Mouse (Mus musculus) limb, embryonic 12.5 days (tissue): Measurements from ENCODE around the gene Pde6h. TPM values are rescaled to one million over a fixed set of nuclear protein-coding genes. Genes with fewer than 3 reads are reported as not detected.

Source experiments
- ATAC-seq: fragments of 200-750 bp; cut with Nextera tagmentation; 2 replicates; pipeline ENCODE4 v1.8.0; 2017; ENCODE audit warnings: low read depth, moderate TSS enrichment; ENCODE audit not compliant: insufficient number of reproducible peaks, insufficient read depth, low FRiP score, low TSS enrichment
- H3K27ac ChIP-seq: fragments of 300-500 bp; sonication (generic); 2 replicates; pipeline ENCODE4 v1.5.1; 2016; ENCODE audit warnings: mild to moderate bottlenecking, moderate library complexity
- H3K27me3 ChIP-seq: fragments of 300-500 bp; sonication (generic); 2 replicates; pipeline ENCODE4 v1.6.1; 2016; ENCODE audit warnings: mild to moderate bottlenecking, moderate library complexity
- H3K36me3 ChIP-seq: fragments of 300-500 bp; sonication (generic); 2 replicates; pipeline ENCODE4 v1.6.1; 2016; ENCODE audit warnings: mild to moderate bottlenecking, moderate library complexity
- H3K4me1 ChIP-seq: fragments of 300-500 bp; sonication (generic); replicated peaks from 2 replicates; pipeline ENCODE4 v1.6.1; 2016
- H3K4me2 ChIP-seq: fragments of 300-500 bp; sonication (generic); 2 replicates; pipeline ENCODE4 v1.6.1; 2016; ENCODE audit warnings: mild to moderate bottlenecking, moderate library complexity
- H3K4me3 ChIP-seq: fragments of 300-500 bp; sonication (generic); replicated peaks from 2 replicates; pipeline ENCODE4 v1.5.1; 2016; ENCODE audit warnings: mild to moderate bottlenecking
- H3K9ac ChIP-seq: fragments of 300-500 bp; sonication (generic); replicated peaks from 2 replicates; pipeline ENCODE4 v1.6.1; 2016; ENCODE audit warnings: mild to moderate bottlenecking, moderate library complexity
- H3K9me3 ChIP-seq: fragments of 300-500 bp; sonication (generic); 2 replicates; pipeline ENCODE4 v1.6.1; 2016; ENCODE audit warnings: mild to moderate bottlenecking, moderate library complexity
- whole genome bisulfite sequencing: fragments of 180-500 bp; shearing (Covaris S2); methylation state at CpG from one replicate; pipeline ENCODE4 v1.1.7; 2016; 5-methylcytosine and 5-hydroxymethylcytosine counted together
- polyA plus RNA-seq: library from polyadenylated mRNA; unstranded; fragments of >200 nt; fragmentation: Nextera tagmentation; extraction: Ambion mirVana; gene quantifications from 2 replicates; pipeline ENCODE4 v1.2.1, GENCODE M21; 2016

The Pde6h gene
- polyA plus RNA-seq, 1 experiment from 2014 or later: 0.23 TPM

DNA sequence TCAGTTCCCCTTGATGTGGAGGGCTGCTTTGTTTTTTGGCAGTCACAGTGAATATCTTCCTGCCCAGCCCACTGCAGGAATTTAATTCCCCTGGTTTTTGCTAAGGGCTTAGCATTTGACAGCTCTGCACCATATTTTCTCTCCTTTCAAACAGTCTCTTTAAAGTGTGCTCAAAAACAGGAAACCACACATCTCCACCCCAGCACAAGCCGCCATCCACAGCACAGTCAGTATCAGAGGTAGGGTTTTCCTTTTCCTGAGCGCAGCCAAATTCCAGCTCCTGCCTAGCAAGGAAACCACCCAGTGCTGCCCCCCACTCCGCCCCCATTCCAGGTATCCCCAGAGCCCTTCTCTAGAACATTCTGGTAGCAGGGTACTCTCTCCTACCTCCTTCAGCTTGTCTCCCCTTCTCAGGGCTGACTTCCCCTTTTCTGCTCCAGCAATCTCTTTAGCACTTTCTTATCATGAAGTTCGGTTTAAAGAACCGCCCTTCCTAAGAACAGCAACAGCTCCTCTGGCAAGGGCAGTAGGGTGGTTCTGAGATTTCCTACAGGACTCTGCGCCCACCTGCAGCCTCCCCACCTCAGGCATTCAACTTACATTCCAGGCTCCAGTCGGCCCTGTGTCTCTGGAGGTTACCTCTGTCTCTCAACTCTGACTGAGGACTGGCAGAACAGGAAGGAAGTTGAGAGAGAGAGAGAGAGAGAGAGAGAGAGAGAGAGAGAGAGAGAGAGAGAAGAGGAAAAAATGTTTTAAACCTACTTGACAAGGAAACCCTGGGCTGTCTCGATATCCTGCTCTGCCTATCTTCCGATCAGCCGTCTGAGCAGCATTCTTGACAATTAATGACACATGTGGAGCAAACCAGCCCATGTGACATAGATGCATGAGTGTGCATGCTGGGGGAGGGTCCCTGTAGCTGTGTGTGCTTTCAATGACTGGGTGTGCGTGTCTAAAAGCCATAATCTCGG, 17.7 kb downstream of the Pde6h start, which contains the start of gene Arhgdib:
Gene Arhgdib (minus strand): TSS at position 849 of the 971 bp plus-strand sequence.
- Histone ChIP-seq H3K27ac (peak within 1 kb of the TSS; percentile 83), H3K9me3 (no peaks in the 10 kb centered on the region), H3K4me3 (peak within 1 kb of the TSS; percentile 14), H3K4me1 (peaks cover 44% of the 10 kb centered on the region), H3K36me3 (no peaks in the 10 kb centered on the region), H3K27me3 (no peaks in the 10 kb centered on the region), H3K9ac (no peak within 1 kb of the TSS), H3K4me2 (peak within 1 kb of the TSS; percentile 39)
- 0 out of 2 replicates have a peak, but pooled peaks have one; percentile 34 for ATAC-seq
- WGBS: 27% methylated on average over 12 of the region's 12 CpGs

DNA sequence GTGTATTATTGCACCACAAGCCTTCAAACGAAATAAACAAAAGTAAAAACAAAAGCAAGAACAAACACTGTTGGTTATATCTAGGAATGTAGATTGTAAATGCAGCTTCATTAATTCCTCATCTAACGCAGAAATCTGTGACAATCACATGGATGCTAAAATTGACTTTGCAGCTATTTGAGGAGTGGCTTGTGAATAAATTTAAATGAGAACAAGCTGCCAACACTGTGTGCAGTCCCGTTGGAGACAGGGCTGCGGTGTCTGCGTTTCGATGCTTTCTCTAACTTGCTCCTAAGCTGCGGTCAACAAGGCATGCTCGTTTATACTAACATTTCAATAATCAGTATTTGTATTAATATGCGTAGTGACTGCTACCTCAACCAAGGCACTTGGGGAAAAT, 18.6 kb downstream of the Pde6h start:
- H3K4me3 ChIP-seq: no peak overlapping the region
- H3K9ac ChIP-seq: no peak overlapping the region
- peaks cover 53% of the 10 kb centered on the region for H3K4me1 ChIP-seq
- H3K9me3 ChIP-seq: no peaks in the 10 kb centered on the region
- H3K4me2 ChIP-seq: no peak overlapping the region
- WGBS: 68% methylated on average over 9 of the region's 9 CpGs
- ATAC-seq: no peak
- H3K27ac ChIP-seq: no peak overlapping the region
- H3K27me3 ChIP-seq: no peaks in the 10 kb centered on the region
- no peaks in the 10 kb centered on the region for H3K36me3 ChIP-seq

DNA sequence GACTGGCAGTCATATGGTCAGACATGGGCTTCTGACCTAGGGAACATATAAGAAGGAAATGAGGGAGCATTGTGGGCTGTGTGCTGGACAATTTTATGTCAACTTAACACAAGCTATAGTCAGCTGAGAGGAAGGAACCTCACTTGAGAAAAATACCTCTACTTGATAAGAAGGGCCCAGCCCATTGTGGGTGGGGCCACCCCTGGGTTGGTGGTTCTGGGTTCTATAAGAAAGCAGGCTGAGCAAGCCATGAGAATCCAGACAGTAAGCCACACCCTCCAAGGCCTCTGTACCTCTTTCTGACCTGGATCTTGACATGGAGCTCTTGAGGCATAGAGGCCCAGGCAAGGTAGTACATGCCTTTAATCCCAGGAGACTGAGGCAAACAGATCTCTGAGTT, 19.8 kb downstream of the Pde6h start:
- Histone ChIP-seq H3K27me3 (no peaks in the 10 kb centered on the region), H3K9me3 (no peaks in the 10 kb centered on the region), H3K9ac (no peak overlapping the region), H3K4me1 (peaks cover 60% of the 10 kb centered on the region), H3K4me2 (no peak overlapping the region), H3K27ac (no peak overlapping the region), H3K4me3 (no peak overlapping the region), H3K36me3 (no peaks in the 10 kb centered on the region)
- no peak for ATAC-seq

DNA sequence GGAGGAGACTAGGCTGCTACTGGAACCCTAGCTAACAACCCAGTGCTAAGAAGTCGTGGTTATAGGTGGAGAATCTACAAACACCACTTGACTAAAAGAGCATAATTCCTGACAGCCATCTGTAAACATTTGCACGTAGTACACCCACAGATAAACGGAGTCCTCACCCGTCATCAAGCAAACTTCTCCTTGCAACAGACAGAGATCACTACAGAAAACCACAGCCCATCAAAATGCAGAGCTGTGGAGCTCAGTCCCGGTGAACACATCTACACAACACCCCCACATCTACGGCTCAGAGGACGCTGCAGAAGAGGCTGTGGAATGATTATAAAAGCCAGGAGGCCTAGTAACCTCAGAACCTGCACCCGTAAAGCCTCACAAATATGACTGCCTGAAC, 20.9 kb downstream of the Pde6h start:
- no peak for ATAC-seq
- 79% methylated on average over 8 of the region's 8 CpGs for WGBS

DNA sequence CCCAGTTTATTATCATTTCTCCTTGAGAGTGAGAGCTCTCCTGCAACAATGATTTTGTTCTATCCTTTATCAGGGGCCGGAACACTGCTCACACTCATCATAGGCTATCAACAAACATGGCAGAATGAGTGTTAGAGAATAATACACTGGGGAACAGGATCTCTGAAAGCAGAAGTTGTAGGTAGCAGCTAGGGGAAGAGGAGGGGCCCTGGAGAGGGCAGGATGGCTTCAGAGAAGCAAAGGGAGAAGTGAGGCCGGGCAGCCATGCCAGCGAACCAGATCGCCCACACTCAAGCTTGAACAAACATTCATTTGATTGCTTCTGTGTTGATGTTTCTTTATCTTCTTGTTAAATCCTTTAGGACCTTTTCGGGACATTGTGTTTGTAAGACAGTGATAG, 22.6 kb downstream of the Pde6h start:
- H3K4me2 ChIP-seq: no peak overlapping the region
- no peaks in the 10 kb centered on the region for H3K36me3 ChIP-seq
- H3K9ac ChIP-seq: no peak overlapping the region

More for the DNA sequence above, 20.9 kb downstream of the Pde6h start:
- Histone ChIP-seq H3K36me3 (no peaks in the 10 kb centered on the region), H3K27me3 (no peaks in the 10 kb centered on the region), H3K27ac (no peak overlapping the region), H3K9me3 (no peaks in the 10 kb centered on the region), H3K4me3 (no peak overlapping the region), H3K9ac (no peak overlapping the region), H3K4me2 (no peak overlapping the region), H3K4me1 (peaks cover 59% of the 10 kb centered on the region)

DNA sequence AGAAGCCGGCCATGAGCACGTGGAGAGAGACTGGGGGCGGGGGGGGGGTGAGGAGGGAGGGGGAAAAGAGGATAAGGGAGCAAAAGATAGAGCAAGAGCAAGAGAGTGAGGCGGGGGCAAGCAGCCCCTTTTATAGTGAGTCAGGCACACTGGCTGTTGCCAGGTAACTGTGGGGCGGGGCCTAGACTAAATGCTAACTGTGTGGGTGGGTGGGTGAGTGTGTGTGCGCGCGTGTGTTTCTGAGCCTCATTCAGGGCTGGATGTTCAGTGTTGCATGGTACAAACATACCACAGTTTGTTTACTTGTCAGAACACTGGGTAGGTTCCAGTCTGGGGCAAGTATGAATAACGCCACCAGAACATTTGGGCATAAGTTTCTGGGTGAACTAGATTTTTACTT, 23.3 kb downstream of the Pde6h start:
- Histone ChIP-seq H3K9me3 (no peaks in the 10 kb centered on the region), H3K27ac (peak overlapping the region; percentile 77), H3K9ac (no peak overlapping the region), H3K27me3 (no peaks in the 10 kb centered on the region), H3K4me2 (no peak overlapping the region), H3K36me3 (no peaks in the 10 kb centered on the region), H3K4me1 (peaks cover 37% of the 10 kb centered on the region), H3K4me3 (no peak overlapping the region)
- 56% methylated on average over 9 of the region's 9 CpGs for WGBS
- ATAC-seq: peak; percentile 71

More for the DNA sequence above, 22.6 kb downstream of the Pde6h start:
- peaks cover 44% of the 10 kb centered on the region for H3K4me1 ChIP-seq
- H3K4me3 ChIP-seq: no peak overlapping the region
- no peaks in the 10 kb centered on the region for H3K27me3 ChIP-seq
- WGBS: 87% methylated on average over 5 of the region's 5 CpGs
- peak overlapping the region; percentile 77 for H3K27ac ChIP-seq
- H3K9me3 ChIP-seq: no peaks in the 10 kb centered on the region
- no peak for ATAC-seq

- peak overlapping the region; percentile 68 for H3K27ac ChIP-seq
- H3K27me3 ChIP-seq: 0 out of 2 replicates have a peak, but pooled peaks cover under 1% of the 10 kb centered on the region
- H3K4me2 ChIP-seq: no peak overlapping the region
- H3K4me1 ChIP-seq: peaks cover 32% of the 10 kb centered on the region
- 27% methylated on average over 4 of the region's 4 CpGs for WGBS
- ATAC-seq: peak; percentile 66; the same call in 1 of the 2 replicates
- no peak overlapping the region for H3K4me3 ChIP-seq
- H3K9me3 ChIP-seq: no peaks in the 10 kb centered on the region
- H3K9ac ChIP-seq: no peak overlapping the region
- no peaks in the 10 kb centered on the region for H3K36me3 ChIP-seq
These were observed 24.1 kb downstream of the Pde6h start for GRCm38 (mm10) chr6:136947716-136948115.

DNA sequence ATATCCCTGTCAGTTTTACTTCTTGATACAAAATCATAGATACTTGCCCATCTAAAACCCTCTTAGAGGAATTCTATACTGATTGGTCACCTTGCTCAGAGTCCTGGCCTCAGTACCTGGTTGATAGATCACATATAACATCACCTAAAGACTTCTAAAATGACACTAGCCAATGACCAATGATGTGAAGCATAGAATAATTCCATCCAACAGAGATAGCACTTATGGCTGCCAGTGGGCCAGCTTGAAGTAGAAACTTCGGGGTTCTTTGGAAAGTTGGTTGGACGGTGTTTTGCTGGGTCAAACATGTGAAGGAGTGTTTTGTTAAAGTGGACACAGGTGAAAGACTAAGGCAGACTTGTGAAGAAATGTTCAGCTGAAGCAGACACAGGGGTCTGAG, 26.5 kb downstream of the Pde6h start:
- ATAC-seq: no peak
- H3K36me3 ChIP-seq: no peaks in the 10 kb centered on the region
- WGBS: 95% methylated on average over 2 of the region's 2 CpGs

GRCm38 (mm10) chr6:136952930-136953329, 29.3 kb downstream of the Pde6h start:
- 92% methylated on average over 9 of the region's 9 CpGs for WGBS
- Histone ChIP-seq H3K4me3 (no peak overlapping the region), H3K27ac (no peak overlapping the region), H3K36me3 (no peaks in the 10 kb centered on the region), H3K9ac (no peak overlapping the region), H3K9me3 (no peaks in the 10 kb centered on the region), H3K4me2 (no peak overlapping the region), H3K27me3 (peaks cover 6% of the 10 kb centered on the region; the same call in 1 of the 2 replicates), H3K4me1 (peaks cover 8% of the 10 kb centered on the region)
- no peak for ATAC-seq

More for the DNA sequence above, 26.5 kb downstream of the Pde6h start:
- Histone ChIP-seq H3K27ac (no peak overlapping the region), H3K4me1 (peaks cover 29% of the 10 kb centered on the region), H3K4me2 (no peak overlapping the region), H3K9ac (no peak overlapping the region), H3K27me3 (peaks cover 6% of the 10 kb centered on the region; the same call in 1 of the 2 replicates), H3K9me3 (no peaks in the 10 kb centered on the region), H3K4me3 (no peak overlapping the region)

DNA sequence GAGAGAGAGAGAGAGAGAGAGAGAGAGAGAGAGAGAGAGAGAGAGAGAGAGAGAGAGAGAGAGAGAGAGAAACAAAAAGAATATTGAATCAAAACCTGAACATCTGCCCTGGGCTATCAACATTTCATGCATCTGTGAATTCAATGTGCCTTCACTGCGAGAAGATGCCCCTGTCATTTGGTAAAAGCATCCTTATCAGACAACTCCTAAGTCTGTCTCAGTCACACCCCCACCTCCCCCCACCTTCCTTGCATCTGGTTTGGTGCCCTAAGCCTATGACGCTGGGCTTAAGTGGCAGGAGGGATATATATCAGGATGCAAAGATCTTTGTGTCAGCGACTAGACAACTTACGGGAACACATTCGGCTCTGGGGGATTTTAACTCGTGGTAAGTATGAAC, 30.6 kb downstream of the Pde6h start:
- H3K36me3 ChIP-seq: no peaks in the 10 kb centered on the region
- H3K4me2 ChIP-seq: no peak overlapping the region
- H3K9ac ChIP-seq: no peak overlapping the region
- no peak for ATAC-seq
- H3K9me3 ChIP-seq: no peaks in the 10 kb centered on the region
- 77% methylated on average over 6 of the region's 6 CpGs for WGBS
- H3K4me1 ChIP-seq: no peaks in the 10 kb centered on the region
- peaks cover 6% of the 10 kb centered on the region; the same call in 1 of the 2 replicates for H3K27me3 ChIP-seq
- no peak overlapping the region for H3K4me3 ChIP-seq
- no peak overlapping the region for H3K27ac ChIP-seq

DNA sequence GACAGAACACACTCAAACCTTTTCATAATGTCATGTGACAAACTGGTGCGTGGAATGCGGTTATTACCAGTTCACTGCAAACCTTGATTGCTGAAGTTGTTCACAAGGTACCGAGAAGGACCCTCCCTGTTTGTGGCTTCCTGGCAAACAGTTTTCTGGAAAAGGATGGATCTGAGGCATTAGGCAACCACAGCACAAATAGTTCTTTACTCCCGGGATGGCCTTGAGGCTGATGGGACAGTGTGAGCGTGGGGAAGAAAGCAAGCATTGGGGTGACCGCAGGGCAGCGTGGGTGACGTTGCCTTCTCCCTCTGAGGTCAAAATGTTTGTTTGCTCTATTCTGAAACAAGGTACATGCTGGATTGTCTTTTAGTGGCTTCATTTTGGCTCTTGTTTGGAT, 31.1 kb downstream of the Pde6h start:
- Histone ChIP-seq H3K9me3 (no peaks in the 10 kb centered on the region), H3K4me1 (no peaks in the 10 kb centered on the region), H3K27ac (no peak overlapping the region), H3K4me2 (no peak overlapping the region), H3K36me3 (no peaks in the 10 kb centered on the region), H3K9ac (no peak overlapping the region), H3K4me3 (no peak overlapping the region), H3K27me3 (peaks cover 6% of the 10 kb centered on the region; the same call in 1 of the 2 replicates)
- WGBS: 90% methylated on average over 8 of the region's 8 CpGs
- ATAC-seq: no peak
